Mouse (Mus musculus): ENCODE measurements at regions not wholly inside any gene's neighbourhood (a gene's known extent, or its start where the extent isn't known, plus 50 kb on each side); places are given as distances from the start of the nearest gene placed in this dataset.
"Not testable (repeated sequence)": the region's sequence is repeated elsewhere in the genome, so short reads cannot be mapped to it uniquely, and the experiment has no call there.

- Histone ChIP-seq H3K9ac (ENCODE audit: low read depth, low read length) (no peak overlapping the region), H3K27ac (no peak overlapping the region), H3K4me2 (ENCODE audit: low read length) (no peak overlapping the region), H3K36me3 (ENCODE audit: insufficient read depth, low read length) (no peaks in the 10 kb centered on the region), H3K9me3 (replicated peaks; ENCODE audit: low read length) (no peaks in the 10 kb centered on the region), H3K4me1 (replicated peaks; ENCODE audit: insufficient read depth, low read length) (no peaks in the 10 kb centered on the region), H3K4me3 (replicated peaks; ENCODE audit: low read depth, low read length) (no peak overlapping the region), H3K27me3 (ENCODE audit: insufficient read depth, low read length) (no peaks in the 10 kb centered on the region)
- TF ChIP-seq CTCF (IDR thresholded peaks at IDR 0.05; ENCODE audit: low read depth) = no peak
- ATAC-seq (replicated peaks; ENCODE audit: low FRiP score, low read depth) (no peak), DNase-seq (ENCODE audit: low spot score) (no peak)
- WGBS = 93% methylated on average over 2 of the region's 2 CpGs
These were observed 326.8 kb upstream of the Nectin3 start for GRCm38 (mm10) chr16:46825147-46825546.

GRCm38 (mm10) chr16:46822753-46823152 is 324.4 kb upstream of the Nectin3 start:
- no peak overlapping the region for H3K9ac ChIP-seq (ENCODE audit: low read depth, low read length)
- H3K4me1 ChIP-seq (replicated peaks; ENCODE audit: insufficient read depth, low read length) = no peaks in the 10 kb centered on the region
- H3K9me3 ChIP-seq (replicated peaks; ENCODE audit: low read length) = no peaks in the 10 kb centered on the region
- no peaks in the 10 kb centered on the region for H3K27me3 ChIP-seq (ENCODE audit: insufficient read depth, low read length)
- H3K27ac ChIP-seq = no peak overlapping the region
- DNase-seq (ENCODE audit: low spot score) = no peak
- H3K4me2 ChIP-seq (ENCODE audit: low read length) = no peak overlapping the region
- no peak overlapping the region for H3K4me3 ChIP-seq (replicated peaks; ENCODE audit: low read depth, low read length)
- 51% methylated on average over 3 of the region's 3 CpGs for WGBS
- H3K36me3 ChIP-seq (ENCODE audit: insufficient read depth, low read length) = no peaks in the 10 kb centered on the region
- no peak for TF ChIP-seq CTCF (IDR thresholded peaks at IDR 0.05; ENCODE audit: low read depth)
- no peak for ATAC-seq (replicated peaks; ENCODE audit: low FRiP score, low read depth)

- Histone ChIP-seq H3K9ac (ENCODE audit: low read depth, low read length) (no peak overlapping the region), H3K4me3 (replicated peaks; ENCODE audit: low read depth, low read length) (no peak overlapping the region), H3K36me3 (ENCODE audit: insufficient read depth, low read length) (no peaks in the 10 kb centered on the region), H3K4me1 (replicated peaks; ENCODE audit: insufficient read depth, low read length) (no peaks in the 10 kb centered on the region), H3K4me2 (ENCODE audit: low read length) (no peak overlapping the region), H3K9me3 (replicated peaks; ENCODE audit: low read length) (no peaks in the 10 kb centered on the region), H3K27me3 (ENCODE audit: insufficient read depth, low read length) (no peaks in the 10 kb centered on the region), H3K27ac (no peak overlapping the region)
- TF ChIP-seq CTCF (IDR thresholded peaks at IDR 0.05; ENCODE audit: low read depth) = no peak
- DNase-seq (ENCODE audit: low spot score) (no peak), ATAC-seq (replicated peaks; ENCODE audit: low FRiP score, low read depth) (no peak)
- 91% methylated on average over 1 of the region's 1 CpGs for WGBS
These were observed 319.9 kb upstream of the Nectin3 start for GRCm38 (mm10) chr16:46818215-46818614.

- DNase-seq (ENCODE audit: low spot score); H3K36me3 ChIP-seq (ENCODE audit: insufficient read depth, low read length); ATAC-seq (replicated peaks; ENCODE audit: low FRiP score, low read depth): not testable (repeated sequence)
These were observed 313.5 kb upstream of the Nectin3 start for GRCm38 (mm10) chr16:46811835-46812234.

GRCm38 (mm10) chr16:46807476-46807875 is 309.2 kb upstream of the Nectin3 start:
- Histone ChIP-seq H3K9ac (ENCODE audit: low read depth, low read length) (no peak overlapping the region), H3K27ac (no peak overlapping the region), H3K27me3 (ENCODE audit: insufficient read depth, low read length) (no peaks in the 10 kb centered on the region), H3K9me3 (replicated peaks; ENCODE audit: low read length) (no peaks in the 10 kb centered on the region), H3K4me3 (replicated peaks; ENCODE audit: low read depth, low read length) (no peak overlapping the region), H3K4me2 (ENCODE audit: low read length) (no peak overlapping the region), H3K36me3 (ENCODE audit: insufficient read depth, low read length) (no peaks in the 10 kb centered on the region), H3K4me1 (replicated peaks; ENCODE audit: insufficient read depth, low read length) (no peaks in the 10 kb centered on the region)
- no peak for TF ChIP-seq CTCF (IDR thresholded peaks at IDR 0.05; ENCODE audit: low read depth)
- DNase-seq (ENCODE audit: low spot score) (no peak), ATAC-seq (replicated peaks; ENCODE audit: low FRiP score, low read depth) (no peak)
- WGBS = 83% methylated on average over 2 of the region's 2 CpGs

More at GRCm38 (mm10) chr16:46811835-46812234, 313.5 kb upstream of the Nectin3 start:
- not testable (repeated sequence) for H3K4me3 ChIP-seq (replicated peaks; ENCODE audit: low read depth, low read length); H3K9me3 ChIP-seq (replicated peaks; ENCODE audit: low read length); H3K9ac ChIP-seq (ENCODE audit: low read depth, low read length); H3K4me1 ChIP-seq (replicated peaks; ENCODE audit: insufficient read depth, low read length); H3K27ac ChIP-seq; H3K27me3 ChIP-seq (ENCODE audit: insufficient read depth, low read length); H3K4me2 ChIP-seq (ENCODE audit: low read length)

- ATAC-seq (replicated peaks; ENCODE audit: low FRiP score, low read depth) (0 out of 2 replicates have a peak, but pooled peaks have one; percentile 33), DNase-seq (ENCODE audit: low spot score) (peak; percentile 6)
- Histone ChIP-seq H3K27ac (no peak overlapping the region), H3K27me3 (ENCODE audit: insufficient read depth, low read length) (no peaks in the 10 kb centered on the region), H3K36me3 (ENCODE audit: insufficient read depth, low read length) (no peaks in the 10 kb centered on the region), H3K4me2 (ENCODE audit: low read length) (peak overlapping the region; percentile 16; the same call in 1 of the 2 replicates), H3K9ac (ENCODE audit: low read depth, low read length) (no peak overlapping the region), H3K4me1 (replicated peaks; ENCODE audit: insufficient read depth, low read length) (no peaks in the 10 kb centered on the region), H3K9me3 (replicated peaks; ENCODE audit: low read length) (no peaks in the 10 kb centered on the region), H3K4me3 (replicated peaks; ENCODE audit: low read depth, low read length) (no peak overlapping the region)
- no peak for TF ChIP-seq CTCF (IDR thresholded peaks at IDR 0.05; ENCODE audit: low read depth)
- WGBS = 43% methylated on average over 5 of the region's 5 CpGs
These were observed 278.0 kb upstream of the Nectin3 start for GRCm38 (mm10) chr16:46776367-46776766.

GRCm38 (mm10) chr16:46769383-46769782 is 271.1 kb upstream of the Nectin3 start:
- H3K9me3 ChIP-seq (replicated peaks; ENCODE audit: low read length) = no peaks in the 10 kb centered on the region
- 46% methylated on average over 4 of the region's 4 CpGs for WGBS
- DNase-seq (ENCODE audit: low spot score) (no peak), ATAC-seq (replicated peaks; ENCODE audit: low FRiP score, low read depth) (no peak)
- H3K4me2 ChIP-seq (ENCODE audit: low read length) = no peak overlapping the region
- H3K36me3 ChIP-seq (ENCODE audit: insufficient read depth, low read length) = no peaks in the 10 kb centered on the region
- H3K4me1 ChIP-seq (replicated peaks; ENCODE audit: insufficient read depth, low read length) = no peaks in the 10 kb centered on the region
- no peak overlapping the region for H3K4me3 ChIP-seq (replicated peaks; ENCODE audit: low read depth, low read length)
- H3K27me3 ChIP-seq (ENCODE audit: insufficient read depth, low read length) = no peaks in the 10 kb centered on the region
- H3K27ac ChIP-seq = no peak overlapping the region
- no peak overlapping the region for H3K9ac ChIP-seq (ENCODE audit: low read depth, low read length)
- no peak for TF ChIP-seq CTCF (IDR thresholded peaks at IDR 0.05; ENCODE audit: low read depth)
